Comparison of ENCODE assay signal across 19 mouse cellular contexts in the genomic region with DNA sequence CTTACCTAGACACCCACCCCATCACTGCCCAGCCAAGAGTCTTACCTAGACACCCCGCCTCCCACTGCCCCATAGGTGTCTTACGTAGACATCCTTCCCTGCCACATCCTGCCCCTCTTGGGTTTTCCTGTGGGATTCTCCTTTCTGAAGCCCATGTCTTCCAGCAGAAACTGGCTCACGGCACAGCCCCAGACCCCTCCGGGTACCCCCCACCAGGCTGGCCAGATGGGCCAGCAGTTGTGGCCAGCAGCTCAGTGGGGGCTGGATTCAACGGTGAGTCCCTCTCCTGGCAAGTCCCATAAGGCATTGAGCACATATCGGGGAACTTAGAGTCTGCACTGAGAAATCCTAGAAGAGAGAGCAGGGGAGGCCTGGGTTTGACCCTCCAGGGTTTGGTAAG. TPM values are rescaled to one million over a fixed set of nuclear protein-coding genes. Genes with fewer than 3 reads are reported as not detected.
DNase-seq lines count a peak whose midpoint lies in the region; ATAC-seq lines count a peak whose summit lies in the region.
"Had no signal": no experiment of that assay in that cellular context is flagged by ENCODE, and none has a peak within 500 bp of the region (broad histone marks: within the 10 kb centered on the region; RNA-seq: fewer than 3 reads in every experiment).

No protein-coding gene starts in this region.

- H3K27me3 ChIP-seq in hindbrain, embryonic 13.5 days: no peaks in the 10 kb centered on the region
- H3K27me3 ChIP-seq in hindbrain, embryonic 10.5 days (ENCODE audit: insufficient read depth, poor library complexity, severe bottlenecking): peaks cover 16% of the 10 kb centered on the region
- H3K27me3 ChIP-seq in limb, embryonic 10.5 days (ENCODE audit: low read depth, poor library complexity, severe bottlenecking): peaks cover 27% of the 10 kb centered on the region
- H3K27me3 ChIP-seq: forebrain, embryonic 13.5 days; forebrain, embryonic 15.5 days had no signal

- no peaks in the 10 kb centered on the region for H3K9me3 ChIP-seq in hindbrain, embryonic 13.5 days
- H3K9me3 ChIP-seq in hindbrain, embryonic 10.5 days: no peaks in the 10 kb centered on the region
- H3K9me3 ChIP-seq in limb, embryonic 10.5 days (replicated peaks): no peaks in the 10 kb centered on the region
- H3K9me3 ChIP-seq: embryonic facial prominence, embryonic 13.5 days; embryonic facial prominence, embryonic 15.5 days; forebrain, embryonic 13.5 days; forebrain, embryonic 15.5 days had no signal

- H3K27ac ChIP-seq in hindbrain, embryonic 13.5 days: no peak overlapping the region
- H3K27ac ChIP-seq in hindbrain, embryonic 10.5 days: no peak overlapping the region
- 0 out of 2 replicates have a peak overlapping the region, but pooled peaks have one; percentile 23 for H3K27ac ChIP-seq in limb, embryonic 10.5 days
- H3K27ac ChIP-seq: embryonic facial prominence, embryonic 13.5 days; forebrain, embryonic 13.5 days; forebrain, embryonic 15.5 days had no signal

- WGBS in hindbrain, embryonic 13.5 days: 82% methylated on average over 6 of the region's 6 CpGs
- 80% methylated on average over 6 of the region's 6 CpGs for WGBS in hindbrain, embryonic 10.5 days
- WGBS in limb, embryonic 10.5 days: 93% methylated on average over 6 of the region's 6 CpGs

- H3K4me1 ChIP-seq in hindbrain, embryonic 13.5 days (replicated peaks): peaks cover 58% of the 10 kb centered on the region
- H3K4me1 ChIP-seq in hindbrain, embryonic 10.5 days (replicated peaks): peaks cover 55% of the 10 kb centered on the region
- H3K4me1 ChIP-seq in limb, embryonic 10.5 days: peaks cover 62% of the 10 kb centered on the region

- peaks cover 29% of the 10 kb centered on the region for H3K36me3 ChIP-seq in hindbrain, embryonic 13.5 days
- peaks cover 59% of the 10 kb centered on the region for H3K36me3 ChIP-seq in hindbrain, embryonic 10.5 days
- peaks cover 57% of the 10 kb centered on the region for H3K36me3 ChIP-seq in limb, embryonic 10.5 days
- H3K36me3 ChIP-seq: forebrain, embryonic 15.5 days had no signal

- peak; percentile 37 for DNase-seq in cerebellum, adult 9-11 months
- no peak for DNase-seq in cerebellum, adult 18-20 months
- DNase-seq in cerebellum, postnatal 14 days: peak; percentile 53 to 54
- DNase-seq in cerebellum, adult 8-10 months: no peak
- DNase-seq in hindbrain, embryonic 10.5 days (ENCODE audit: low spot score): no peak
- DNase-seq in limb, embryonic 10.5 days (ENCODE audit: low spot score): no peak
- DNase-seq: adrenal gland, adult 2 months; adrenal gland, postnatal 10 days; adrenal gland, postnatal 25 days; embryo, embryonic 11 days; forebrain, postnatal 0 days had no signal

- 0 out of 2 replicates have a peak overlapping the region, but pooled peaks have one; percentile 35 for H3K9ac ChIP-seq in hindbrain, embryonic 13.5 days
- H3K9ac ChIP-seq: embryonic facial prominence, embryonic 13.5 days; embryonic facial prominence, embryonic 15.5 days; forebrain, embryonic 13.5 days; forebrain, embryonic 15.5 days; forebrain, postnatal 0 days had no signal

- no peak for ATAC-seq in hindbrain, embryonic 13.5 days (ENCODE audit: low FRiP score)
- ATAC-seq in erythroid progenitor cell, adult 5-6 weeks (replicated peaks; ENCODE audit: low FRiP score, poor library complexity, severe bottlenecking): no peak
- ATAC-seq: forebrain, embryonic 13.5 days; forebrain, embryonic 15.5 days; forebrain, postnatal 0 days had no signal

- no peak overlapping the region for H3K4me3 ChIP-seq in hindbrain, embryonic 13.5 days
- H3K4me3 ChIP-seq in hindbrain, embryonic 10.5 days: no peak overlapping the region
- H3K4me3 ChIP-seq in limb, embryonic 10.5 days: no peak overlapping the region
- H3K4me3 ChIP-seq: embryonic facial prominence, embryonic 13.5 days; embryonic facial prominence, embryonic 15.5 days; erythroblast, embryonic 14.5 days; forebrain, embryonic 13.5 days; forebrain, embryonic 15.5 days had no signal

- H3K4me2 ChIP-seq in hindbrain, embryonic 13.5 days: no peak overlapping the region
- H3K4me2 ChIP-seq: embryonic facial prominence, embryonic 13.5 days; embryonic facial prominence, embryonic 15.5 days; forebrain, embryonic 13.5 days; forebrain, embryonic 15.5 days had no signal

RNA-seq across cellular contexts. Expression of gene Engase, which starts 9.7 kb away (rescaled TPM):
- 7.0 and 7.1 TPM in 2 replicates for polyA plus RNA-seq in hindbrain, embryonic 13.5 days (2015; fragmentation: Nextera tagmentation; extraction: Ambion mirVana)
- polyA plus RNA-seq in hindbrain, embryonic 10.5 days (2016; fragmentation: Nextera tagmentation; extraction: Ambion mirVana): 8.7 and 8.9 TPM in 2 replicates
- polyA plus RNA-seq in limb, embryonic 10.5 days (2016; fragmentation: Nextera tagmentation; extraction: Ambion mirVana): 7.1 and 8.8 TPM in 2 replicates
- not detected in 2 replicates for total RNA-seq in erythroid progenitor cell, adult 5-6 weeks (2015; ENCODE audit: low replicate concordance)
- total RNA-seq in erythroid progenitor cell, adult 5-6 weeks (2017; ENCODE audit: low replicate concordance): 9.4 TPM in 1 of 2 replicates, not detected in the other

RNA-seq across cellular contexts. Expression of gene C1qtnf1, which starts 58.3 kb away (rescaled TPM):
- 2.8 and 3.4 TPM in 2 replicates for polyA plus RNA-seq in hindbrain, embryonic 13.5 days (2015; fragmentation: Nextera tagmentation; extraction: Ambion mirVana)
- 1.8 and 2.0 TPM in 2 replicates for polyA plus RNA-seq in hindbrain, embryonic 10.5 days (2016; fragmentation: Nextera tagmentation; extraction: Ambion mirVana)
- polyA plus RNA-seq in limb, embryonic 10.5 days (2016; fragmentation: Nextera tagmentation; extraction: Ambion mirVana): 1.9 and 3.1 TPM in 2 replicates
- not detected in 2 replicates for total RNA-seq in erythroid progenitor cell, adult 5-6 weeks (2015; ENCODE audit: low replicate concordance)
- not detected in 2 replicates for total RNA-seq in erythroid progenitor cell, adult 5-6 weeks (2017; ENCODE audit: low replicate concordance)
- total RNA-seq: common myeloid progenitor, adult 5-6 weeks had no signal
- polyA plus RNA-seq: erythroblast, embryonic 14.5 days had no signal

Comparison
In these comparisons a context has a peak if more than half of its experiments do, and no peak if none do; other contexts are left out.
1. DNase-seq: peak in cerebellum, adult 9-11 months (single experiment) and cerebellum, postnatal 14 days (2 of 2); none in cerebellum, adult 18-20 months (0 of 2), cerebellum, adult 8-10 months (single experiment), hindbrain, embryonic 10.5 days (single experiment) and limb, embryonic 10.5 days (single experiment).